Mouse (Mus musculus): ENCODE results near the gene Gm21083.
"Not testable (repeated sequence)": the region's sequence is repeated elsewhere in the genome, so short reads cannot be mapped to it uniquely, and the experiment has no call there.

DNA sequence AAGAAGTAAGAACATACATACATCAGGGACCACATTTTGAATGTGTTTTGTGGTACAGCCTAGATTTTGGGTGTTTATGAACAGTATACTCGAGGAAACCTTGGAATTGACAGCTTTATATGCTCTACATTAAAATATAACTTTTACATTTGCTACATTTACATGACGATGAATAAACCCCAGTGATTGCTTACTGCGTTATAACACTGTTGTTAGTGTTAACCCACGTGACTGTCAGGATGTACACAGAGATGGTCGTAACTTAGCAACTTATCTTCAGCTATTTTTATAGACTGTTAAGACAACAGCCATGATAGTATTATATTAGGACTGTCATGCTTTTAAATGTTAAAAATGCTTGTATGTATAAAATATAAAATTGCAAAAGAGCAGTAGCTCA, 24.3 kb downstream of the Gm21083 start:
- not testable (repeated sequence) for TF ChIP-seq CTCF (conservative IDR thresholded peaks at IDR 0.05; ENCODE audit: low read length); POU5F1 (IDR thresholded peaks at IDR 0.05; ENCODE audit: borderline replicate concordance, low read length); NANOG (IDR thresholded peaks at IDR 0.05; ENCODE audit: borderline replicate concordance, low read length)
